Mouse (Mus musculus) left cerebral cortex, postnatal 14 days (tissue): Measurements from ENCODE around the gene Fntb. TPM values are rescaled to one million over a fixed set of nuclear protein-coding genes. Genes with fewer than 3 reads are reported as not detected.
"Not testable (repeated sequence)": the region's sequence is repeated elsewhere in the genome, so short reads cannot be mapped to it uniquely, and the experiment has no call there.

ENCODE experiments used
- DNase-seq, 2 experiments: peaks; one replicate each; pipeline ENCODE4 v3.0.0; 2021 to 2022; ENCODE audit warnings: low spot score in 2 of 2, mixed read lengths in 1 of 2
- intact Hi-C: fragments of 180-260 bp; cut with DNase I; formaldehyde crosslinking; loops from one replicate; pipeline ENCODE4 v1.15.1; 2025
- total RNA-seq, 2 experiments: library from RNA; stranded (reverse); gene quantifications; 2 replicates each; pipeline ENCODE4 v1.2.3; 2021

The Fntb gene
- total RNA-seq, 2 experiments from 2014 or later = 26.2 to 28.1 TPM

GRCm38 (mm10) chr12:76820615-76821014 lies 55.2 kb downstream of the Fntb start:
- intact Hi-C loops = loop anchor here (5.0 kb wide), 1 partner anchor 53 kb away; the partner anchor contains the start of genes Churc1 and Fntb
- DNase-seq = no peak

- intact Hi-C loops = loop anchor here (5.0 kb wide), 1 partner anchor 55 kb away; the partner anchor contains the start of genes Churc1 and Fntb
Observed at GRCm38 (mm10) chr12:76822002-76822650, 56.7 kb downstream of the Fntb start.

GRCm38 (mm10) chr12:76822651-76823041 lies 57.3 kb downstream of the Fntb start, which contains the start of gene Rab15:
Gene Rab15 (minus strand): TSS chr12:76822908.
- intact Hi-C loops = loop anchor here (5.0 kb wide), 1 partner anchor 55 kb away; the partner anchor contains the start of genes Churc1 and Fntb
- DNase-seq = no peak

More at GRCm38 (mm10) chr12:76822002-76822650, 56.7 kb downstream of the Fntb start:
- peak in 1 of 2 experiments; percentile 54 for DNase-seq

GRCm38 (mm10) chr12:76825283-76825682 lies 59.9 kb downstream of the Fntb start:
- intact Hi-C loops = no loop called here
- peak; percentile 34 to 48 for DNase-seq

GRCm38 (mm10) chr12:76832704-76833103 lies 67.3 kb downstream of the Fntb start:
- intact Hi-C loops = loop anchor here (10.0 kb wide), 1 partner anchor 1048 kb away; no protein-coding TSS in a partner anchor
- peak; percentile 42 to 58 for DNase-seq

- DNase-seq = peak; percentile 97 to 98
- intact Hi-C loops = loop anchor here (5.0 to 10.0 kb wide), 3 partner anchors 40 to 1052 kb away; no protein-coding TSS in a partner anchor
Observed at GRCm38 (mm10) chr12:76837101-76837843, 71.9 kb downstream of the Fntb start.

GRCm38 (mm10) chr12:76837844-76838650 lies 72.7 kb downstream of the Fntb start:
- DNase-seq = peak in 1 of 2 experiments; percentile 35
- intact Hi-C loops = loop anchor here (5.0 to 10.0 kb wide), 3 partner anchors 39 to 1053 kb away; no protein-coding TSS in a partner anchor

GRCm38 (mm10) chr12:76839298-76839697 lies 73.9 kb downstream of the Fntb start:
- intact Hi-C loops = loop anchor here (5.0 to 10.0 kb wide), 3 partner anchors 38 to 1054 kb away; no protein-coding TSS in a partner anchor
- no peak for DNase-seq

GRCm38 (mm10) chr12:76840081-76840480 lies 74.7 kb downstream of the Fntb start:
- DNase-seq = no peak
- intact Hi-C loops = no loop called here

GRCm38 (mm10) chr12:76844346-76845061 lies 79.1 kb downstream of the Fntb start:
- intact Hi-C loops = no loop called here
- DNase-seq = no peak

GRCm38 (mm10) chr12:76852419-76852818 lies 87.0 kb downstream of the Fntb start:
- DNase-seq = no peak
- intact Hi-C loops = no loop called here

GRCm38 (mm10) chr12:76853378-76854142 lies 88.2 kb downstream of the Fntb start:
- DNase-seq = no peak
- intact Hi-C loops = no loop called here

GRCm38 (mm10) chr12:76857087-76857486 lies 91.7 kb downstream of the Fntb start:
- intact Hi-C loops = no loop called here
- no peak for DNase-seq

GRCm38 (mm10) chr12:76858788-76859187 lies 93.4 kb downstream of the Fntb start:
- DNase-seq, intact Hi-C loops: not testable (repeated sequence)

- intact Hi-C loops = no loop called here
- peak in 1 of 2 experiments; percentile 18 for DNase-seq
Observed at GRCm38 (mm10) chr12:76863651-76864050, 98.3 kb downstream of the Fntb start.

GRCm38 (mm10) chr12:76865266-76865665 lies 99.9 kb downstream of the Fntb start:
- no peak for DNase-seq
- intact Hi-C loops = no loop called here

GRCm38 (mm10) chr12:76867586-76868280 lies 102.3 kb downstream of the Fntb start:
- DNase-seq = peak; percentile 40 to 63
- intact Hi-C loops = no loop called here
